Mouse (Mus musculus) heart, adult 9 months (tissue): ENCODE data around the gene Atp5h.
"Not testable (repeated sequence)": the region's sequence is repeated elsewhere in the genome, so short reads cannot be mapped to it uniquely, and the experiment has no call there.

ENCODE experiments used
- DNase-seq, 2 experiments: peaks; one replicate each; pipeline ENCODE4 v3.0.0; 2022; ENCODE audit warnings: low spot score in 2 of 2

Gene Atp5h

GRCm38 (mm10) chr11:115419531-115420237, at the start of gene Atp5h, which contains the start of gene Kctd2:
TSS of gene Atp5h (minus strand) at chr11:115419962.
TSS of gene Kctd2 (plus strand) at chr11:115420128.
- DNase-seq = peak; percentile 95 to 96

- no peak for DNase-seq
Measured at GRCm38 (mm10) chr11:115467217-115467618, 47.5 kb upstream of the Atp5h start.

- no peak for DNase-seq
Measured at GRCm38 (mm10) chr11:115464851-115465250, 45.1 kb upstream of the Atp5h start.

GRCm38 (mm10) chr11:115463397-115463796, 43.6 kb upstream of the Atp5h start:
- no peak for DNase-seq

- DNase-seq = no peak
Measured at GRCm38 (mm10) chr11:115462243-115462891, 42.6 kb upstream of the Atp5h start, which contains the start of gene Slc16a5. TSS of gene Slc16a5 (plus strand) at chr11:115462474.

- DNase-seq = no peak
Measured at GRCm38 (mm10) chr11:115461846-115462242, 42.1 kb upstream of the Atp5h start.

- no peak for DNase-seq
Measured at GRCm38 (mm10) chr11:115460976-115461375, 41.2 kb upstream of the Atp5h start.

- no peak for DNase-seq
Measured at GRCm38 (mm10) chr11:115457405-115457804, 37.6 kb upstream of the Atp5h start.

- DNase-seq = no peak
Measured at GRCm38 (mm10) chr11:115456182-115456581, 36.4 kb upstream of the Atp5h start.

GRCm38 (mm10) chr11:115455619-115456018, 35.9 kb upstream of the Atp5h start:
- DNase-seq = no peak

GRCm38 (mm10) chr11:115454822-115455221, 35.1 kb upstream of the Atp5h start:
- DNase-seq = not testable (repeated sequence)

- no peak for DNase-seq
Measured at GRCm38 (mm10) chr11:115453306-115453705, 33.5 kb upstream of the Atp5h start.

- DNase-seq = no peak
Measured at GRCm38 (mm10) chr11:115452281-115452860, 32.6 kb upstream of the Atp5h start.

- DNase-seq = no peak
Measured at GRCm38 (mm10) chr11:115451781-115452241, 32.0 kb upstream of the Atp5h start.

- DNase-seq = no peak
Measured at GRCm38 (mm10) chr11:115450176-115450575, 30.4 kb upstream of the Atp5h start.

GRCm38 (mm10) chr11:115448998-115449397, 29.2 kb upstream of the Atp5h start:
- DNase-seq = no peak

GRCm38 (mm10) chr11:115448075-115448474, 28.3 kb upstream of the Atp5h start:
- no peak for DNase-seq

- DNase-seq = no peak
Measured at GRCm38 (mm10) chr11:115447321-115447885, 27.6 kb upstream of the Atp5h start.

GRCm38 (mm10) chr11:115446906-115447305, 27.1 kb upstream of the Atp5h start:
- DNase-seq = peak in 1 of 2 experiments; percentile 39

GRCm38 (mm10) chr11:115441417-115441816, 21.7 kb upstream of the Atp5h start:
- no peak for DNase-seq

- DNase-seq = no peak
Measured at GRCm38 (mm10) chr11:115439906-115440595, 20.3 kb upstream of the Atp5h start, which contains the start of gene Trim80. TSS of gene Trim80 (plus strand) at chr11:115440545.

- DNase-seq = no peak
Measured at GRCm38 (mm10) chr11:115439326-115439725, 19.6 kb upstream of the Atp5h start.
